Mouse (Mus musculus): ENCODE measurements around the gene Slc26a1.

- TF ChIP-seq CTCF (IDR thresholded peaks at IDR 0.05; ENCODE audit: low read depth, low read length) (no peak), POLR2A (IDR thresholded peaks at IDR 0.05; ENCODE audit: insufficient read depth, low read length) (no peak)
These were observed 2.4 kb upstream of the Slc26a1 start for GRCm38 (mm10) chr5:108677605-108678295.
